Mouse (Mus musculus) granulocyte monocyte progenitor cell, adult 5-6 weeks (primary cell): ENCODE results near the gene Omd. TPM values are rescaled to one million over a fixed set of nuclear protein-coding genes. Genes with fewer than 3 reads are reported as not detected.
"Not testable (repeated sequence)": the region's sequence is repeated elsewhere in the genome, so short reads cannot be mapped to it uniquely, and the experiment has no call there.

Experiments used
- ATAC-seq: replicated peaks from 2 replicates; pipeline ENCODE4 v1.8.0; 2016; ENCODE audit warnings: mild to moderate bottlenecking, moderate TSS enrichment, inconsistent platforms; ENCODE audit not compliant: poor library complexity, severe bottlenecking
- total RNA-seq, 2 experiments: library from RNA; stranded (forward) in 1 of 2; stranded (reverse) in 1 of 2; fragments of 200-712, 200-1000 nt in 1 of 2; fragments of >200 nt in 1 of 2; fragmentation: Nextera tagmentation in 1 of 2; gene quantifications; 2 replicates each; pipeline ENCODE4 v1.2.3; 2014 to 2017

The Omd gene
- total RNA-seq (2014; fragmentation: Nextera tagmentation) (not detected in 2 replicates), total RNA-seq (2017) (not detected in 2 replicates)

- ATAC-seq = no peak
Observed at GRCm38 (mm10) chr13:49581541-49582530, at the start of gene Omd. Gene Omd (plus strand): TSS chr13:49582462.

GRCm38 (mm10) chr13:49536946-49537345 is 45.3 kb upstream of the Omd start:
- ATAC-seq = no peak

GRCm38 (mm10) chr13:49538693-49539092 is 43.6 kb upstream of the Omd start:
- ATAC-seq = no peak

GRCm38 (mm10) chr13:49544279-49544678 is 38.0 kb upstream of the Omd start, which contains the start of gene Aspn:
Gene Aspn (plus strand): TSS chr13:49544443.
- no peak for ATAC-seq

- ATAC-seq = no peak
Observed at GRCm38 (mm10) chr13:49545646-49546045, 36.6 kb upstream of the Omd start.

- ATAC-seq = no peak
Observed at GRCm38 (mm10) chr13:49546517-49546916, 35.7 kb upstream of the Omd start.

GRCm38 (mm10) chr13:49547563-49548150 is 34.6 kb upstream of the Omd start:
- no peak for ATAC-seq

- ATAC-seq = no peak
Observed at GRCm38 (mm10) chr13:49549616-49550015, 32.6 kb upstream of the Omd start.

- no peak for ATAC-seq
Observed at GRCm38 (mm10) chr13:49554519-49554918, 27.7 kb upstream of the Omd start.

GRCm38 (mm10) chr13:49556203-49556602 is 26.1 kb upstream of the Omd start:
- ATAC-seq = no peak

GRCm38 (mm10) chr13:49556924-49557323 is 25.3 kb upstream of the Omd start:
- no peak for ATAC-seq

- no peak for ATAC-seq
Observed at GRCm38 (mm10) chr13:49559185-49559584, 23.1 kb upstream of the Omd start.

- no peak for ATAC-seq
Observed at GRCm38 (mm10) chr13:49560886-49561285, 21.4 kb upstream of the Omd start.

GRCm38 (mm10) chr13:49564347-49564746 is 17.9 kb upstream of the Omd start:
- ATAC-seq = no peak

- no peak for ATAC-seq
Observed at GRCm38 (mm10) chr13:49570371-49570770, 11.9 kb upstream of the Omd start.

- ATAC-seq = no peak
Observed at GRCm38 (mm10) chr13:49571418-49571817, 10.8 kb upstream of the Omd start.

GRCm38 (mm10) chr13:49583859-49584258 is 1.6 kb downstream of the Omd start:
- ATAC-seq = no peak

GRCm38 (mm10) chr13:49584307-49585005 is 2.2 kb downstream of the Omd start:
- ATAC-seq = no peak

GRCm38 (mm10) chr13:49586062-49586461 is 3.8 kb downstream of the Omd start:
- ATAC-seq = no peak

GRCm38 (mm10) chr13:49602541-49602940 is 20.3 kb downstream of the Omd start:
- ATAC-seq = not testable (repeated sequence)

GRCm38 (mm10) chr13:49603603-49604002 is 21.3 kb downstream of the Omd start:
- ATAC-seq = no peak
